Mouse (Mus musculus): ENCODE results near the gene Runx1.

The Runx1 gene

GRCm38 (mm10) chr16:92827663-92828307 lies 1.8 kb upstream of the Runx1 start:
- in situ Hi-C loops (cut with MboI, MseI) = loop anchor here (5.0 to 10.0 kb wide), 2 partner anchors 35 to 133 kb away; no protein-coding TSS in a partner anchor

- in situ Hi-C loops (cut with MboI, MseI) = loop anchor here (5.0 to 10.0 kb wide), 2 partner anchors 36 to 132 kb away; no protein-coding TSS in a partner anchor
Measured at GRCm38 (mm10) chr16:92826683-92827082, 734 bp upstream of the Runx1 start.

- in situ Hi-C loops (cut with MboI, MseI) = loop anchor here (5.0 to 10.0 kb wide), 2 partner anchors 37 to 131 kb away; no protein-coding TSS in a partner anchor
Measured at GRCm38 (mm10) chr16:92825204-92825843, 625 bp downstream of the Runx1 start.

- in situ Hi-C loops (cut with MboI, MseI) = loop anchor here (5.0 to 10.0 kb wide), 2 partner anchors 38 to 130 kb away; no protein-coding TSS in a partner anchor
Measured at GRCm38 (mm10) chr16:92824723-92825203, 1.2 kb downstream of the Runx1 start.

- in situ Hi-C loops (cut with MboI, MseI) = loop anchor here (10.0 kb wide), 1 partner anchor 129 kb away; no protein-coding TSS in a partner anchor
Measured at GRCm38 (mm10) chr16:92824003-92824722, 1.8 kb downstream of the Runx1 start.

GRCm38 (mm10) chr16:92823381-92823862 lies 2.5 kb downstream of the Runx1 start:
- in situ Hi-C loops (cut with MboI, MseI) = loop anchor here (10.0 kb wide), 1 partner anchor 129 kb away; no protein-coding TSS in a partner anchor

GRCm38 (mm10) chr16:92822676-92823075 lies 3.3 kb downstream of the Runx1 start:
- in situ Hi-C loops (cut with MboI, MseI) = loop anchor here (10.0 kb wide), 1 partner anchor 128 kb away; no protein-coding TSS in a partner anchor

GRCm38 (mm10) chr16:92821938-92822629 lies 3.9 kb downstream of the Runx1 start:
- in situ Hi-C loops (cut with MboI, MseI) = loop anchor here (10.0 kb wide), 1 partner anchor 127 kb away; no protein-coding TSS in a partner anchor

- in situ Hi-C loops (cut with MboI, MseI) = loop anchor here (10.0 kb wide), 1 partner anchor 127 kb away; no protein-coding TSS in a partner anchor
Measured at GRCm38 (mm10) chr16:92821596-92821937, 4.4 kb downstream of the Runx1 start.

- in situ Hi-C loops (cut with MboI, MseI) = loop anchor here (10.0 kb wide), 1 partner anchor 126 kb away; no protein-coding TSS in a partner anchor
Measured at GRCm38 (mm10) chr16:92820451-92820850, 5.5 kb downstream of the Runx1 start.

GRCm38 (mm10) chr16:92818480-92819269 lies 7.3 kb downstream of the Runx1 start:
- in situ Hi-C loops (cut with MboI, MseI) = no loop called here

GRCm38 (mm10) chr16:92816092-92816491 lies 9.9 kb downstream of the Runx1 start:
- in situ Hi-C loops (cut with MboI, MseI) = no loop called here

- in situ Hi-C loops (cut with MboI, MseI) = no loop called here
Measured at GRCm38 (mm10) chr16:92815195-92815527, 10.8 kb downstream of the Runx1 start.

GRCm38 (mm10) chr16:92814366-92815194 lies 11.4 kb downstream of the Runx1 start:
- in situ Hi-C loops (cut with MboI, MseI) = no loop called here

- in situ Hi-C loops (cut with MboI, MseI) = no loop called here
Measured at GRCm38 (mm10) chr16:92812405-92812804, 13.5 kb downstream of the Runx1 start.

GRCm38 (mm10) chr16:92810568-92811240 lies 15.2 kb downstream of the Runx1 start:
- in situ Hi-C loops (cut with MboI, MseI) = no loop called here

- in situ Hi-C loops (cut with MboI, MseI) = no loop called here
Measured at GRCm38 (mm10) chr16:92807772-92808171, 18.2 kb downstream of the Runx1 start.

GRCm38 (mm10) chr16:92803076-92803580 lies 22.8 kb downstream of the Runx1 start:
- in situ Hi-C loops (cut with MboI, MseI) = no loop called here

GRCm38 (mm10) chr16:92801567-92801966 lies 24.4 kb downstream of the Runx1 start:
- in situ Hi-C loops (cut with MboI, MseI) = no loop called here

All from T-helper 2 cell (primary cell).